Mouse (Mus musculus): Measurements from ENCODE around the gene Krt14.

- TF ChIP-seq CTCF (IDR thresholded peaks at IDR 0.05): no peak
- no peak for TF ChIP-seq POLR2A (IDR thresholded peaks at IDR 0.05; ENCODE audit: insufficient read depth, low read depth, low read length)
These were observed 50.0 kb downstream of the Krt14 start for GRCm38 (mm10) chr11:100157331-100157730.

All from heart, adult 2 months (tissue).